8 mouse cellular contexts compared by ENCODE assay signal in the genomic region with DNA sequence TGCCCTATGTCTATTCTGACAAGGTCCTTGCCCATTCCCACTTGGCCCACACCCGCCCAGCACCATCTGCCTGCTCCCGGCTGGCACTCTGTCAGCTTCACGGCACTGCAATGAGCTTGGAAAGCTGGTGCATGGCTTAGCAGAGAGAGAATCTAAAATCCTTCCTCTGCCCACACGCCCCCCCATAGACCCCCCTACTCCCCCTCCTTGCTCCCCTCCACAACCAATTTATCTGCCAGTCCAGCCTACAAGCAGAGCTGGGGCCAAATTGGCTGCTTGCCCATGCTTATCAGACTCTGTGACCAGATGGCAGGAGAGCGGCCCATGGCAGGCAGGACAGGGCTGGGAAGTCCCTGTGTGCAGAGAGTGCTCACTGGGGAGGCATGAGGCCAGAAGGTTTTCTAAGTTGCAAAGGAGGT.
DNase-seq lines count a peak whose midpoint lies in the region; ATAC-seq and TF ChIP-seq lines count a peak whose summit lies in the region.

No protein-coding gene starts in this region.

- H3K9me3 ChIP-seq in forebrain, embryonic 12.5 days = no peaks in the 10 kb centered on the region

- H3K36me3 ChIP-seq in forebrain, embryonic 12.5 days (replicated peaks) = no peaks in the 10 kb centered on the region

- TF ChIP-seq CTCF in left cerebral cortex, adult 2 months (IDR thresholded peaks at IDR 0.05) = no peak

- 47% methylated on average over 5 of the region's 5 CpGs for WGBS in forebrain, embryonic 12.5 days

- intact Hi-C loops in heart, postnatal 36 days (cut with DNase I) = no loop called here
- intact Hi-C loops in left cerebral cortex, adult 2 months (cut with DNase I) = no loop called here

- H3K4me2 ChIP-seq in forebrain, embryonic 12.5 days = no peak overlapping the region

- H3K4me1 ChIP-seq in forebrain, embryonic 12.5 days = peaks cover 34% of the 10 kb centered on the region

- no peaks in the 10 kb centered on the region for H3K27me3 ChIP-seq in forebrain, embryonic 12.5 days

- peak; percentile 59 for DNase-seq in ovary, adult 18-20 months (ENCODE audit: low spot score)
- DNase-seq in ovary, postnatal 10 days (ENCODE audit: low spot score) = no peak
- DNase-seq in heart, postnatal 36 days = peak; percentile 55 to 59
- DNase-seq in left cerebral cortex, adult 2 months (ENCODE audit: extremely low spot score in 1 of 2, low spot score in 2 of 2) = peak; percentile 47 to 57
- peak; percentile 86 to 89 for DNase-seq in right cerebral cortex, postnatal 10 days (ENCODE audit: low spot score in 2 of 2)
- DNase-seq in thymus, adult 18-20 months = no peak
- DNase-seq in urinary bladder, adult 2 months (ENCODE audit: low spot score) = no peak

- H3K9ac ChIP-seq in forebrain, embryonic 12.5 days = no peak overlapping the region

- peak overlapping the region; percentile 60 for H3K27ac ChIP-seq in forebrain, embryonic 12.5 days
- H3K27ac ChIP-seq in left cerebral cortex, adult 2 months = peak overlapping the region; percentile 56

- ATAC-seq in forebrain, embryonic 12.5 days (ENCODE audit: low FRiP score) = peak; percentile 89

- H3K4me3 ChIP-seq in forebrain, embryonic 12.5 days (replicated peaks) = no peak overlapping the region
- no peak overlapping the region for H3K4me3 ChIP-seq in left cerebral cortex, adult 2 months

Comparison
In these comparisons a context has a peak if more than half of its experiments do, and no peak if none do; other contexts are left out.
1. DNase-seq: peak in ovary, adult 18-20 months (single experiment), heart, postnatal 36 days (2 of 2), left cerebral cortex, adult 2 months (2 of 2) and right cerebral cortex, postnatal 10 days (2 of 2); none in ovary, postnatal 10 days (single experiment), thymus, adult 18-20 months (0 of 2) and urinary bladder, adult 2 months (single experiment).